Mouse (Mus musculus) myocyte (in vitro differentiated cells): Measurements from ENCODE around the gene Defb25. TPM values are rescaled to one million over a fixed set of nuclear protein-coding genes. Genes with fewer than 3 reads are reported as not detected.

Experiments used
- H3K27me3 ChIP-seq: one replicate; pipeline ENCODE4 v1.6.1; 2011; ENCODE audit not compliant: control insufficient read depth, insufficient read depth, insufficient read length
- H3K36me3 ChIP-seq: one replicate; pipeline ENCODE4 v1.6.1; 2011; ENCODE audit not compliant: control insufficient read depth, insufficient read depth
- H3K4me2 ChIP-seq: one replicate; pipeline ENCODE4 v1.6.1; 2011; ENCODE audit warnings: low read depth, control low read depth
- H3K4me3 ChIP-seq: one replicate; pipeline ENCODE4 v1.5.1; 2011; ENCODE audit warnings: mild to moderate bottlenecking, control low read depth, moderate library complexity
- H3K79me2 ChIP-seq: one replicate; pipeline ENCODE4 v1.6.1; 2011; ENCODE audit not compliant: control insufficient read depth, insufficient read depth
- H3ac ChIP-seq: one replicate; pipeline ENCODE4 v1.6.1; 2011; ENCODE audit not compliant: control insufficient read depth, insufficient read length
- CEBPB ChIP-seq: IDR thresholded peaks from 2 replicates; pipeline ENCODE4 v1.6.1; 2011; ENCODE audit warnings: mild to moderate bottlenecking, moderate library complexity; ENCODE audit not compliant: poor library complexity, insufficient read depth, severe bottlenecking
- E2F4 ChIP-seq: IDR thresholded peaks from one replicate; pipeline ENCODE4 v1.6.1; 2011; ENCODE audit warnings: mild to moderate bottlenecking, control low read depth, moderate library complexity; ENCODE audit not compliant: insufficient read depth
- MAX ChIP-seq: IDR thresholded peaks from one replicate; pipeline ENCODE4 v1.6.1; 2011; ENCODE audit warnings: low read depth, mild to moderate bottlenecking, control low read depth
- MYOD1 ChIP-seq, 3 experiments: IDR thresholded peaks; one replicate each; pipeline ENCODE4 v1.6.1; 2011; ENCODE audit warnings: control low read depth in 2 of 3, low read depth in 2 of 3, mild to moderate bottlenecking in 2 of 3, moderate library complexity in 1 of 3; ENCODE audit not compliant: insufficient read length in 2 of 3, control insufficient read depth in 1 of 3
- MYOG ChIP-seq, 3 experiments: IDR thresholded peaks; one replicate each; pipeline ENCODE4 v1.6.1; 2011; ENCODE audit warnings: control low read depth in 2 of 3, low read depth in 2 of 3, mild to moderate bottlenecking in 2 of 3; ENCODE audit not compliant: insufficient read length in 2 of 3, control insufficient read depth in 1 of 3, insufficient read depth in 1 of 3
- POLR2A ChIP-seq: IDR thresholded peaks from one replicate; pipeline ENCODE4 v1.6.1; 2011; ENCODE audit warnings: low read depth, mild to moderate bottlenecking, control low read depth, moderate library complexity; ENCODE audit not compliant: insufficient read length
- POLR2AphosphoS2 ChIP-seq: IDR thresholded peaks from one replicate; pipeline ENCODE4 v1.6.1; 2011; ENCODE audit warnings: low read depth, control low read depth; ENCODE audit not compliant: insufficient read length
- REST ChIP-seq: IDR thresholded peaks from one replicate; pipeline ENCODE4 v1.6.1; 2011; ENCODE audit warnings: mild to moderate bottlenecking, control low read depth, moderate library complexity; ENCODE audit not compliant: insufficient read depth, insufficient read length
- SRF ChIP-seq: IDR thresholded peaks from one replicate; pipeline ENCODE4 v1.6.1; 2011; ENCODE audit warnings: low read depth; ENCODE audit not compliant: control insufficient read depth, insufficient read length
- TCF12 ChIP-seq: IDR thresholded peaks from one replicate; pipeline ENCODE4 v1.6.1; 2011; ENCODE audit warnings: mild to moderate bottlenecking, control low read depth; ENCODE audit not compliant: poor library complexity, insufficient read depth, severe bottlenecking
- TCF3 ChIP-seq: IDR thresholded peaks from one replicate; pipeline ENCODE4 v1.6.1; 2011; ENCODE audit warnings: low read depth, control low read depth; ENCODE audit not compliant: insufficient read length
- USF1 ChIP-seq: IDR thresholded peaks from one replicate; pipeline ENCODE4 v1.6.1; 2011; ENCODE audit warnings: low read depth, mild to moderate bottlenecking, control low read depth, moderate library complexity
- polyA plus RNA-seq: library from polyadenylated mRNA; unstranded; fragments of >200 nt; fragmentation: generic; extraction: Trizol; gene quantifications from one replicate; pipeline ENCODE4 v1.2.1, GENCODE M21; 2012; ENCODE audit warnings: missing spikeins

Gene Defb25
- polyA plus RNA-seq, 1 experiment: 8.8 TPM

DNA sequence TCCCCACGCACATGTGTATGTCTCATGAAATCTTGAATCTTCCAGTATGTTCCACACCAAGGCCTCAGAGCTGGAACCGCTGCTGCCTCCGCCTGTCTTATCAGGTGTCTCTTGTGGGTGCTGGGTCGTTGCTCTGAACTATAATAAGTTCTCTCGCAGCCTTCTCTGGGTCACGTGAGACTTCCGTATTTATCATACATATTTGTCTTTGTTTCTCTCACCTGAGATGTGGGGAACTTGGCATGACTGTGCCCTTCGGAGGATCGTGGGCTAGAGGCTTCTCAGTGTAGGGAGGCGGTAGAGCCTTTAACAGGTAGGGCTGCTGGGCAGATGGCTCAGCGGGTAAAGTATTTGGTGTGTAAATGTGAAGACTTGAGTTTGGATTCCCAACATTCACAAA, 42.2 kb downstream of the Defb25 start:
- Histone ChIP-seq H3K4me2 (no peak overlapping the region), H3ac (no peak overlapping the region), H3K79me2 (no peaks in the 10 kb centered on the region), H3K36me3 (no peaks in the 10 kb centered on the region), H3K27me3 (peaks cover 31% of the 10 kb centered on the region), H3K4me3 (no peak overlapping the region)
- TF ChIP-seq USF1 (no peak), E2F4 (no peak), POLR2A (no peak), CEBPB (no peak), SRF (no peak), TCF12 (no peak), MYOD1 (IDR thresholded peaks at IDR 0.05; ENCODE audit: control insufficient read depth in 1 of 3, insufficient read length in 2 of 3, low read depth in 2 of 3) (no peak), REST (no peak), POLR2AphosphoS2 (no peak), TCF3 (no peak), MYOG (IDR thresholded peaks at IDR 0.05; ENCODE audit: control insufficient read depth in 1 of 3, insufficient read depth in 1 of 3, insufficient read length in 2 of 3, low read depth in 2 of 3) (no peak), MAX (no peak)

DNA sequence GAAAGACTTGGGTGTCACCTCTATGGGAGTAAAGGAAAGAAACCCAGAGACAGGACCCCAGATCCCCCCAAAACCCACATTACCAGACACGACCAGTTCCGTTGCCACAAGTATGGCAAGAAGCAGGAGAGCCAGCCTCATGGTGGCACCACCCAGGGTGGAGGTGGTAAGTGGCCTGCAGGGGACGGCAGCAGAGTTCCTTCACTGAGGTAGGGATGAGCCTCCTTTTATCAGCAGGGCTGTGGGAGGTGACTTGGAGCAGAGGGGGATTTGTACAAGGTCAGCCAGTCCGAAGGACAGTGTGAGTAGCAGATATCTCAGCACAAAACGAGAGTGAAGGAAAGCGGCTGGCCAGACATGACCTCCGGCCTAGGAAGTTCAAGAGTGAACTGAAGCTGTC, 42.7 kb downstream of the Defb25 start, which contains the start of gene Defb19:
Gene Defb19 (minus strand): TSS at position 206 of the 400 bp plus-strand sequence.
- no peaks in the 10 kb centered on the region for H3K36me3 ChIP-seq
- no peak within 1 kb of the TSS for H3ac ChIP-seq
- TF ChIP-seq TCF3: no peak
- TF ChIP-seq POLR2A: no peak
- no peak for TF ChIP-seq MAX
- TF ChIP-seq REST: no peak
- no peak for TF ChIP-seq SRF
- no peak for TF ChIP-seq USF1
- TF ChIP-seq POLR2AphosphoS2: no peak
- TF ChIP-seq TCF12: no peak
- no peak for TF ChIP-seq E2F4
- no peak for TF ChIP-seq MYOD1 (IDR thresholded peaks at IDR 0.05; ENCODE audit: control insufficient read depth in 1 of 3, insufficient read length in 2 of 3, low read depth in 2 of 3)
- no peak for TF ChIP-seq CEBPB
- no peak for TF ChIP-seq MYOG (IDR thresholded peaks at IDR 0.05; ENCODE audit: control insufficient read depth in 1 of 3, insufficient read depth in 1 of 3, insufficient read length in 2 of 3, low read depth in 2 of 3)
- no peaks in the 10 kb centered on the region for H3K79me2 ChIP-seq
- H3K4me3 ChIP-seq: no peak within 1 kb of the TSS
- no peak within 1 kb of the TSS for H3K4me2 ChIP-seq
- H3K27me3 ChIP-seq: peaks cover 33% of the 10 kb centered on the region

DNA sequence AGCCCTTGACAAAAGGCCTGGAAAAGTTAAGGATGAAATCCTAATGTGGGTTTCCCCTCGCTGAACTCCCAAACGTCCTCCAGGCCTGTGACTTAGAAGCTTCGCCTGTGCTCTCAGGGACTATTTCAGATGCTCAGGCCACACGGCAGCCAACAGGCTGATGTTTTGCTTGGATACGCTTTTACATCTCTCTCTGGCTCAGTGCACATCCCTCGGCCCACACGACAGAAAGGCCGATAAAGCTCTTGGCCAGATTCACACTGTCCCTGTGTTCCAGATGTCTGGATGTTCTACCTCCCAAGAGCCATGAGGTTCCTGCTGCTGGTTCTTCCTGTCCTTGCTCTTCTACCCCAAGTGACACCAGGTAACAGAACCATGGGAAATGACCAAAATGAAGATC, 49.4 kb downstream of the Defb25 start:
- H3K4me2 ChIP-seq: no peak overlapping the region
- no peak overlapping the region for H3ac ChIP-seq
- no peaks in the 10 kb centered on the region for H3K36me3 ChIP-seq
- TF ChIP-seq MYOG (IDR thresholded peaks at IDR 0.05; ENCODE audit: control insufficient read depth in 1 of 3, insufficient read depth in 1 of 3, insufficient read length in 2 of 3, low read depth in 2 of 3): no peak
- no peak for TF ChIP-seq MYOD1 (IDR thresholded peaks at IDR 0.05; ENCODE audit: control insufficient read depth in 1 of 3, insufficient read length in 2 of 3, low read depth in 2 of 3)
- no peak for TF ChIP-seq POLR2AphosphoS2
- TF ChIP-seq USF1: no peak
- TF ChIP-seq TCF12: no peak
- TF ChIP-seq TCF3: no peak
- no peak for TF ChIP-seq REST
- no peak for TF ChIP-seq POLR2A
- TF ChIP-seq E2F4: no peak
- H3K4me3 ChIP-seq: no peak overlapping the region
- H3K79me2 ChIP-seq: no peaks in the 10 kb centered on the region
- H3K27me3 ChIP-seq: peaks cover 10% of the 10 kb centered on the region

Other genes starting within 250 kb of the Defb25 start
- gene Nrsn2, start 246.4 kb downstream of the Defb25 start, polyA plus RNA-seq: not detected
- gene Sox12, start 225.0 kb downstream of the Defb25 start, polyA plus RNA-seq: 7.8 TPM
- gene Zcchc3, start 208.0 kb downstream of the Defb25 start, polyA plus RNA-seq: not detected
- not detected for gene 6820408C15Rik, start 207.5 kb downstream of the Defb25 start, polyA plus RNA-seq
- not detected for gene Defb23, start 158.4 kb downstream of the Defb25 start, polyA plus RNA-seq
- not detected for gene Defb20, start 146.0 kb downstream of the Defb25 start, polyA plus RNA-seq
- gene Defb22, start 132.9 kb downstream of the Defb25 start, polyA plus RNA-seq: not detected
- not detected for gene Defb26, start 111.4 kb downstream of the Defb25 start, polyA plus RNA-seq
- not detected for gene Defb28, start 104.8 kb downstream of the Defb25 start, polyA plus RNA-seq
- gene Defb29, start 83.0 kb downstream of the Defb25 start, polyA plus RNA-seq: not detected
- not detected for gene Gm17416, start 53.7 kb downstream of the Defb25 start, polyA plus RNA-seq
- gene Defb21, start 50.3 kb downstream of the Defb25 start, polyA plus RNA-seq: not detected
- not detected for gene Defb19, start 42.7 kb downstream of the Defb25 start, polyA plus RNA-seq
- gene Defb45, start 23.7 kb downstream of the Defb25 start, polyA plus RNA-seq: 0.30 TPM
- gene Defb36, start 18.7 kb downstream of the Defb25 start, polyA plus RNA-seq: not detected
- gene Rem1, start 3.9 kb upstream of the Defb25 start, polyA plus RNA-seq: 28.3 TPM
- 190 TPM for gene H13, start 46.4 kb upstream of the Defb25 start, polyA plus RNA-seq
- 27.0 TPM for gene Mcts2, start 64.0 kb upstream of the Defb25 start, polyA plus RNA-seq
- 59.5 TPM for gene Id1, start 113.2 kb upstream of the Defb25 start, polyA plus RNA-seq
- not detected for gene Cox4i2, start 131.1 kb upstream of the Defb25 start, polyA plus RNA-seq
- 57.0 TPM for gene Bcl2l1, start 208.7 kb upstream of the Defb25 start, polyA plus RNA-seq
- 26.3 TPM for gene Tpx2, start 224.9 kb upstream of the Defb25 start, polyA plus RNA-seq